Mouse (Mus musculus) mouse embryonic stem cell (cell line): ENCODE data around the gene Spns2.

Experiments used
- in situ Hi-C, 2 experiments: fragments of 300-500 bp; cut with MboI; formaldehyde crosslinking; loops; 1 replicate in 1 of 2; 3 replicates in 1 of 2; pipeline ENCODE4 v1.14.3; 2019 to 2020; ENCODE audit warnings: low sequenced_read_pairs in 2 of 2, low pct_unique_long_range_greater_than_20kb in 1 of 2, mixed read lengths in 1 of 2; ENCODE audit not compliant: unreplicated experiment in 1 of 2

Gene Spns2

GRCm38 (mm10) chr11:72489881-72490301 lies at the start of gene Spns2:
Gene Spns2, minus strand, starts transcription at chr11:72489904.
- in situ Hi-C loops = no loop called here

- in situ Hi-C loops = loop anchor here (10.0 to 25.0 kb wide), 2 partner anchors 194 to 202 kb away; no protein-coding TSS in a partner anchor
Observed at GRCm38 (mm10) chr11:72538811-72539210, 49.1 kb upstream of the Spns2 start.

- in situ Hi-C loops = loop anchor here (10.0 to 25.0 kb wide), 2 partner anchors 193 to 201 kb away; no protein-coding TSS in a partner anchor
Observed at GRCm38 (mm10) chr11:72538037-72538755, 48.5 kb upstream of the Spns2 start.

DNA sequence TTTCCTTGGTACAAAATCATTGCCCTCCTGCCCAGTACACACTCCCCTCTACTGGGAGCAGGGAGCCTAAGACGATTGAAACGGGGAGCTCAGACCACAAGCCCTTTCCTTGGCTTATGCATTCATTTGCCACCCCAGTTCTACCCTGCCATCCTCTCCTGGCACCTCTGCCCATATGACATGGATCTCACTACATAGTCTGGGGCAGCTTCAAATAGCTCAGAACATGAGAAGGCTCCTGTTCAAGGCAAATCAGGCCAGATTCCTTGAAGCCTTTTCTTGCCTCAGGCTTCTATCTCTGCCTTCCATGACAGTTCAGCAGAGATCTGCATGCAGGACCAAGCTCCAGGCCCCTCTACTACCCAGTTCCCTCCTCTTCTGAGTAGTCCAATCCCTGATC lies 47.8 kb upstream of the Spns2 start:
- in situ Hi-C loops = loop anchor here (10.0 to 25.0 kb wide), 2 partner anchors 193 to 200 kb away; no protein-coding TSS in a partner anchor

DNA sequence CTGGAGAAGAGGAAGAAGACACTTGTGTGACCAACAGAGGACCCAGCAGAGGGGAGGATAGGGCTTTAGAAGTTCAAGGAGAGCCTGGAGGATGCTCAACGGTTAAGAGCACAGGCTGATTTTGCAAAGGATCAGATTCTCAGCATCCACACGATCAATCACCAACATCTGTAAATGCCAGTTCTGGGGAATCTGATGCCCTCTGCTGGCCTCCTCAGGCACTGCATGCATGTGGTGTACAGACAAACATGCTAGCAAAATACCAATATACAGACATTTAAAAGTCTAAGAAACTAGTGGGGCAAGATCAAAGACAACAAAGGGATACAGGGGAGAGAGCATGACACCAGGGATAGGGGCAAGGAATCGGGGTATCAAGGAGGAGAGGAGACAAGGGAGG lies 45.8 kb upstream of the Spns2 start:
- in situ Hi-C loops = loop anchor here (10.0 to 25.0 kb wide), 2 partner anchors 191 to 198 kb away; no protein-coding TSS in a partner anchor

GRCm38 (mm10) chr11:72532890-72533289 lies 43.2 kb upstream of the Spns2 start:
- in situ Hi-C loops = loop anchor here (10.0 to 25.0 kb wide), 2 partner anchors 188 to 196 kb away; no protein-coding TSS in a partner anchor

DNA sequence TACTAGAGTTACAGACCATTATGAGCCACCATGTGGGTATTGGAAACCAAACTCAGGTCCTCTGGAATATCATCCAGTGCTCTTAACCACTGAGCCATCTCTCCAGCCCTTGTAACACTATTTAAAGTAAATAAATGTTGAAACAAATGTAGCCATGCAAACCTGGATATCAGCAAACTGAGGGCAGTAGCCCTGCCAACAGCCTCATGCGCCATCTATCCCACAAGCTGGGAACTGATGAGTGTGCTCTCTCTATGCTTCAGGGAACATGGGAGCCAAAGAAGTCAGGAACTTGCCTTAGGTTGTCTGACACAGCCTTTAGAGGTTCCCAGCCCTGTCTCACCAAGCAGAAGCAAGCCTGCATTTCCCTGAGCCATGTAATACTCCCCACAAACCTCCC lies 41.9 kb upstream of the Spns2 start:
- in situ Hi-C loops = loop anchor here (10.0 to 25.0 kb wide), 2 partner anchors 187 to 194 kb away; no protein-coding TSS in a partner anchor

GRCm38 (mm10) chr11:72531144-72531543 lies 41.4 kb upstream of the Spns2 start:
- in situ Hi-C loops = loop anchor here (10.0 to 25.0 kb wide), 2 partner anchors 186 to 194 kb away; no protein-coding TSS in a partner anchor

- in situ Hi-C loops = loop anchor here in 1 of 2 experiments (25.0 kb wide), 1 partner anchor 189 kb away; no protein-coding TSS in a partner anchor
Observed at GRCm38 (mm10) chr11:72526190-72526589, 36.5 kb upstream of the Spns2 start.

DNA sequence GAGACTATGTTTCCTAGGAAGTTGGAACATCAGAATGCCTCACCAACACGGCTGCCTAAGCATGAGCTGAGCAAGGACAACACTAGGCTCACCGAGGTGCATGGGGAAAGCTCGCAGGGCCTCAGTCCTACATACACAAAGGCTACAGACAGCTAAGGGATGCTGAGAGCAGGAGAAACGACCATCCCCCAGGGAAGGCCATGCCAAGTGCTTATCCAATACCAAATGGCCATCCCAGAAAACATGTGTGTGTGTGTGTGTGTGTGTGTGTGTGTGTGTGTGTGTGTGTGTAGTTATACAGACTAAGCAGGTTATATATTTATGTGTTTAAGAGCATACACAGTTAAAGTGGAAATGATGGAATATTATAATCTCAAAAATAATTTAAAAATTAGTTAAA lies 34.0 kb upstream of the Spns2 start:
- in situ Hi-C loops = no loop called here

GRCm38 (mm10) chr11:72522616-72523041 lies 32.9 kb upstream of the Spns2 start:
- in situ Hi-C loops = no loop called here

DNA sequence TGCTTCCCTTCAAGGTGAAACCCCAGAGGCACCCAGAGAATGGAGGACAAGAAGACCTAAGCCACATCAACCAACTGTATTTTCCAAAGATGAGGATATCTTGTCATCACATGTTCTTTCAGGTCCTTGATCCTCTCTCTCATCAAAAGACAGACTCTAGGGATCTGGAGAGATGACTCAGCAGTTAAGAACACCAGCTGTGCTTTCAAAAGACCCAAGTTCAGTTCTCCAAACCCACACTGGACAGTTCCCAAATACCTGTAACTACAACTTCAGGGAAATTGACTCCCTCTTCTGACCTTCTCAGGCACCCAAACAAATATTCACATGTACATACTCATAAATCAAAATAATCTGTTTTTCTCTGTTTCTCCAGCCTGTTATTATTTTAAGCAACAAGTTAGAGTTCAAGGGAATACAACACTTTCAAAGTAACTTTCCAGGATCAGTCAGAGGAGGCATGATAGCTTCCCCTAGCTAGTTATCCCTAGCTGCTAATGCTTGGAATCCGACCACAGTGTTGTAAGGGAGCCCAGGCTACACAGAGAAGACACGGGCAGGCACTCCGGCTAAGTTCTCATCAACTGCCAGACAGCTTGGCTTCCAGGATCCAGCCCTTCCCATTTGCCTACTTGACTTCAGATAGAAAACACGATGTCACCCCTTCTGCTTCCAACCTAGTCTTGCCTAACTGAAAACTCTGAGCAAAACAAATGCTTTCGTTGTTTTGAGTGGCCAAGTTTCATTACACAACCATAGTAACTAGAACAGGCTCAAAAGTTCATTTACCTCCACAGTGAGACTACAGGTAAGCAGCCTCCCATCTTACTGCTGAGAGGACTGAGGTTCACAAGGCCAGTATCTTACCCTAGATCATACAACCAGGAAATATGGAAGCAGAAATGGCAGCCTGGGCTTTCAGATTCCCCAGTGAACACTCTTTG lies 32.2 kb upstream of the Spns2 start:
- in situ Hi-C loops = no loop called here

DNA sequence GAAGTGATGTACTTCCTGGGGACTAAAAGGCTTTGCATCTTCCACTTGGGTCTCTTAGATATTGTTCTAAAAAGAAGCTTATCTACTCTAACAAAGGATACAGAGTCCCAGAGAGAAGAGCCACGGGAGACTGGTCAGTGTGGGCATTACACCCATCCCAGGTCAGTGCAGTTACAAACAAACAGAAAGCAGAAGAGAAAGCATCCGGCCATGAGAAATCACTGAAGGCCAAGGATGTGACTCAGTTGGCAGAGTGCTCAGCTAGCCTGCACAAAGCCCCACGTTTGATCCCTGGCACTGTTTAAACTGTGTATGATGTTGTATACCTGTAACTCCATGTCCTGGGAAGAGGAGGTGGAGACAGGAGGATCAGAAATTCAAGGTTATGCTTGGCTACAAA lies 30.2 kb upstream of the Spns2 start:
- in situ Hi-C loops = no loop called here

- in situ Hi-C loops = no loop called here
Observed at GRCm38 (mm10) chr11:72519189-72519588, 29.5 kb upstream of the Spns2 start.

- in situ Hi-C loops = no loop called here
Observed at GRCm38 (mm10) chr11:72518449-72518848, 28.7 kb upstream of the Spns2 start.

DNA sequence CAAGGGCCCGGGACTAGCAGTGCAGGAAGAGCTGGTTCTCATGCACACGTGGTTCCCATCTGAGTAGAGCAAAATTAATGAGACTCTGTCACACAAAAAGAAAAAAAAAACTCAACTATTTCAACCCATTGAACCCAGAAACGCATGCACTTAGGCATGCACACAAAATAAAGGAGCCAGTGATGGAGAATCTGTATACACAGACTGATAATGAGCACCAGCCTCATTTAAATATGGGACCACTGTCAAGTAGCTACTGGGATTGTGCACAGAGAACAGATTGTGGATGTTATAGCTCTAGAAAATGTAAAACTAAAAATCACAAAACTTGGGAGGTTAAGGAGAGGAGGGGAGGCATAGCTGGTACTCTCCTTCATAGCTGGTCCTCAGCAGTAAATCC lies 25.3 kb upstream of the Spns2 start:
- in situ Hi-C loops = no loop called here

DNA sequence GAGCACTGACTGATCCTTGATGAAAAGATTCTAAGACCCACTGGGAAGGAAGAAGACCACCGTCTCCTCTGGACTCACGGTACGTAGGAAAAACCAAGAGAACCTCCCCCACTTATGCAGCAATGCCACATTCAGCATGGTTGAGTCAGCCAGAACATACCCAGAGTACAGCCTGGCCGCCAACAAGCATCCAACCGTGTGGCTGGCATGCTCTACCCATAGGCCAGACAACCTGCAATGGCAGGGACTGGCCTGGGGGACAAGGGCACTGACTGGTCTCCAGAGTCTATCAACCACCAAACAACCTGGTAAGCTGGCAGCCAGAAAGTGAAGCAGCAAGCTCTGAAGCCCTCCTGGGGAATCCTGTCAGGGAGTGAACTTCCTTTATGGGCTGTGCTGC lies 18.9 kb upstream of the Spns2 start:
- in situ Hi-C loops = no loop called here

DNA sequence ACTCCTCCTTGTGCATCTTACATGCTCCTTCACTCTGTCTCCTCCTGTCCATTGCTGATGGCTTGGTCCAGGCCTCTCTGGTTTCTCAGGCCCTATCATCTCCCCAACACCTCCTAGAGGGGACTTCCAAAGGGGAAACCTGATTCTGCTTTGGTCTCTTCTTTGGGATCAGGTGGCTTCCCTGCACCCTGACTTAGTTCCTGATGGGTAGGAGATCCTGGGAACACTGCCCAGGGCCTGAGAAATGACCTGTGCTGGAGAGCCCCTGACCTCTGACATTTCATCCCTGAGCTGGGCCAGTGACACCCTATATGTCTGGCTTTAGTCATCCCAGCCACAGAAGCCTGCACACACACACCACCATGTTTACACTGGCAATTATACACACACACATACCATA lies 17.9 kb upstream of the Spns2 start:
- in situ Hi-C loops = no loop called here
